Mouse (Mus musculus): ENCODE results near the gene Gm40193. TPM values are rescaled to one million over a fixed set of nuclear protein-coding genes. Genes with fewer than 3 reads are reported as not detected.
"Not testable (repeated sequence)": the region's sequence is repeated elsewhere in the genome, so short reads cannot be mapped to it uniquely, and the experiment has no call there.

Gm40193 gene
- not detected in 2 replicates for polyA plus RNA-seq (2012; rRNA removed)

- TF ChIP-seq POLR2A (IDR thresholded peaks at IDR 0.05; ENCODE audit: borderline replicate concordance, extremely low read depth, insufficient read depth, insufficient read length, poor library complexity, severe bottlenecking) (no peak), CTCF (IDR thresholded peaks at IDR 0.05; ENCODE audit: borderline replicate concordance, extremely low read depth, insufficient read depth, insufficient read length) (no peak)
- no peak for DNase-seq (ENCODE audit: low read depth)
Observed at GRCm38 (mm10) chr11:70532839-70533238, at the start of gene Gm40193. TSS of gene Gm40193 (minus strand) at chr11:70532939.

DNA sequence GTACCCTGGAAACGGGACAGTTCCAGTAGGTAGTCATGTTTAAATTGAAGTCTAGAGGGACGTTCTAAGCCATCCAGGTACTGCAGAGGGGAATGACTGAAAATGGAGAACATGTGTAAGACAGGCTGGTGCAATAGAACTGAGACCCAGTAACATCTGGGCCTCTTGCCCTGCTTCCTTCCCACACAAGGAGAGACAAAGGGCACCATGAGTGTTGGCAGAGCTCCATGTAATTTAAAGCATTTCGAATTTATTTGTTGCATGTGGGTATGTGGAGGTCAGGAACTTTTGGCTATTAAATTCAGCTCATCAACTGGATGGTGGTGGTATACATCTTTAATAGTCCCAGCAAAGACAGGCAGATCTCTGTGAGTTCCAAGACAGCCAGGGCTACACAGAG is 49.5 kb upstream of the Gm40193 start:
- TF ChIP-seq POLR2A (IDR thresholded peaks at IDR 0.05; ENCODE audit: borderline replicate concordance, extremely low read depth, insufficient read depth, insufficient read length, poor library complexity, severe bottlenecking) (no peak), CTCF (IDR thresholded peaks at IDR 0.05; ENCODE audit: borderline replicate concordance, extremely low read depth, insufficient read depth, insufficient read length) (no peak)
- no peak for DNase-seq (ENCODE audit: low read depth)

- TF ChIP-seq POLR2A (IDR thresholded peaks at IDR 0.05; ENCODE audit: borderline replicate concordance, extremely low read depth, insufficient read depth, insufficient read length, poor library complexity, severe bottlenecking) (no peak), CTCF (IDR thresholded peaks at IDR 0.05; ENCODE audit: borderline replicate concordance, extremely low read depth, insufficient read depth, insufficient read length) (no peak)
- DNase-seq (ENCODE audit: low read depth): no peak
Observed at GRCm38 (mm10) chr11:70580921-70581320, 48.2 kb upstream of the Gm40193 start.

DNA sequence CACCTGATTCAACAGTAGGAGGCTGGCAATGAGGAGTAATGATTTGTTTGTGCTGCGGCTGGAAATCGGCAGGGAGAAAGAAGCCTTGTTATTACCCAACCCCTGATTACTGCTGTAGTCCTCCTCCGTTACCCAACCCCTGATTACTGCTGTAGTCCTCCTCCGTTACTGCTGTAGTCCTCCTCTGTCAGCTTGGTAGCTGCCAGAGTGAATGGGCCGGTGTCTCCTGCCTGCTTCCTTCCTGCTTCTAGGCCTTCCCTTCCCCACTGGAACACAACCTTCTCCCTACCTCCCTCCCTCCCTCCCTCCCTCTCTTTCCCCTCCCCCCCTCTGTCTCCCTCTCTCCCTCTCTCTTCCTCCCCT is 47.6 kb upstream of the Gm40193 start:
- no peak for DNase-seq (ENCODE audit: low read depth)
- no peak for TF ChIP-seq CTCF (IDR thresholded peaks at IDR 0.05; ENCODE audit: borderline replicate concordance, extremely low read depth, insufficient read depth, insufficient read length)
- no peak for TF ChIP-seq POLR2A (IDR thresholded peaks at IDR 0.05; ENCODE audit: borderline replicate concordance, extremely low read depth, insufficient read depth, insufficient read length, poor library complexity, severe bottlenecking)

DNA sequence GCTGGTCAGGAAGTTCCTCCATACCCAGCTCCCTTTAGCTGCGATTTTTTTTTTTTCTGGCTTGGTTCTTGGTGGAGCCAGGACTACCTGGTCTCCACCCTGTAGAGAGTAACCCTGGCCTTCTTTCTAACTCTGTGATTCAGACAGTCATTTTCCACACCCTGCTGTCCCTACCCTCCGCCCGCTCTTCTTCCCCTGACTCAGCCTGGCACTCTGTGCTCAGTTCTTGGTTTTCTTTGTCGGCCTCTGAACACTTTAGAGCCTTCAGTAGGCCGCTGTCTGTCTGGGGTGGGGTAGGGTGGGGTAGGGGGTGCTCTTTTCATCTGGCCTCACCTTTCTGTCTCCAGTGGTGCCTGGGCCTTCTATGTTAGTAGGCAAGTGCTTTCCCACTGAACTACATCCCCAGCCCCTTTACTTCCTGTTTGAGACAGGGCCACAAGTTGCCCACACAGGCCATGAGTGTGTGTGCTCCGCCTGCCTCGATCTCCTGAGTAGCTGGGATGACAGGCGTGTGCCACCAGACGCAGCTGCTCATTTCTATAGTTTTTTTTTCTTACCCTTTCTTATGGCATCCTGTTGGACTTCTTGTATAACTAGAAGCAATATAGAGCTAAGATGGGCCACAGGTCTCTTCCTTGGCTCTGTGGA is 47.1 kb upstream of the Gm40193 start:
- no peak for DNase-seq (ENCODE audit: low read depth)
- no peak for TF ChIP-seq CTCF (IDR thresholded peaks at IDR 0.05; ENCODE audit: borderline replicate concordance, extremely low read depth, insufficient read depth, insufficient read length)
- no peak for TF ChIP-seq POLR2A (IDR thresholded peaks at IDR 0.05; ENCODE audit: borderline replicate concordance, extremely low read depth, insufficient read depth, insufficient read length, poor library complexity, severe bottlenecking)

GRCm38 (mm10) chr11:70578962-70579361 is 46.2 kb upstream of the Gm40193 start:
- no peak for TF ChIP-seq CTCF (IDR thresholded peaks at IDR 0.05; ENCODE audit: borderline replicate concordance, extremely low read depth, insufficient read depth, insufficient read length)
- no peak for TF ChIP-seq POLR2A (IDR thresholded peaks at IDR 0.05; ENCODE audit: borderline replicate concordance, extremely low read depth, insufficient read depth, insufficient read length, poor library complexity, severe bottlenecking)
- no peak for DNase-seq (ENCODE audit: low read depth)

GRCm38 (mm10) chr11:70577201-70577600 is 44.5 kb upstream of the Gm40193 start:
- DNase-seq (ENCODE audit: low read depth): no peak
- no peak for TF ChIP-seq CTCF (IDR thresholded peaks at IDR 0.05; ENCODE audit: borderline replicate concordance, extremely low read depth, insufficient read depth, insufficient read length)
- no peak for TF ChIP-seq POLR2A (IDR thresholded peaks at IDR 0.05; ENCODE audit: borderline replicate concordance, extremely low read depth, insufficient read depth, insufficient read length, poor library complexity, severe bottlenecking)

GRCm38 (mm10) chr11:70573872-70574271 is 41.1 kb upstream of the Gm40193 start:
- DNase-seq (ENCODE audit: low read depth): peak; percentile 67
- TF ChIP-seq POLR2A (IDR thresholded peaks at IDR 0.05; ENCODE audit: borderline replicate concordance, extremely low read depth, insufficient read depth, insufficient read length, poor library complexity, severe bottlenecking) (no peak), CTCF (IDR thresholded peaks at IDR 0.05; ENCODE audit: borderline replicate concordance, extremely low read depth, insufficient read depth, insufficient read length) (no peak)

DNA sequence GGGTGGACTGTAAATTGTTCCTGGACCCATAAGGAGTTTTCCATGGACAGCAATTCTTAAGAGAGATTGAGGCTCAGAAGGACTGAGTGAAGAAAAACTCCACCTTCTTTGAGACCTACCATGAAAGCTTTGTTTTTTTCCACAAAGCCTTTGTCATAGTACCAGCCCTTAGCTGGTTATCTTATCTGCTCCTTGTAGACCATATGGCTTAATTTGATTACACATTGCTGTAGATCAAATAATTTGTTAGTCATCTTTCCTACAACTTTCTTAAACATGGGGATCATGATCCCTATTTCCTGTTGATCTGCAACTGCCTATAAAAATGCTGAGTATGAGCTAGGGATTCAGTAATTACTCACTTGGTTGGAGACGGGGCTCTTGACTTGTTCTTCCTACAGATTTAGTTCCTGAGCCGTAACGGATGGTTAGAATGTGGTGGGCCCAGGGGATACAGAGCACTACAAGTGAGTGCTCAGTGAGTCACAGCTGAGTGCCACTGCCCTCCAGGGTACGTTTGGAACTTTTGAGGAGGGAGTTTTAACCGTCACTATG is 39.7 kb upstream of the Gm40193 start:
- TF ChIP-seq POLR2A (IDR thresholded peaks at IDR 0.05; ENCODE audit: borderline replicate concordance, extremely low read depth, insufficient read depth, insufficient read length, poor library complexity, severe bottlenecking) (no peak), CTCF (IDR thresholded peaks at IDR 0.05; ENCODE audit: borderline replicate concordance, extremely low read depth, insufficient read depth, insufficient read length) (no peak)

DNA sequence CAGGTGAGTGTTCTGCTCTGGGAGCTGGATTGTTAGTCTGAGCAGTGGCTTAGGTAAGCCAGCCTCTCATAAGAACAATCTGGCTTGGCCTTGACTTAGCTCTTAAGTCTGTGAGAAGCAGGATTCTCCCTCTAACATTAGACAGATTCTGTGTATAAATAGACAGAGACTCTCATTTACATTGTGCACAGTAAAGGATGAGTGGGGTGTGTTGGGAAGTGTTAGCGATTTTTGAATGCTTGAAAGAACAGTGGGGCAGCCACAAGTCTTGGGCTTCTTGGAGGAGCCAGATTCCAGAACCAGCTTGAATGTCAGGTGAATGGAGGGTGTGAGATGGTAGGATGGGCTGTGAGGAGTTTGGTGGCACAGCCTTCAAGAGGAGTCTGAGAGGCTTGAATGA is 38.9 kb upstream of the Gm40193 start:
- TF ChIP-seq POLR2A (IDR thresholded peaks at IDR 0.05; ENCODE audit: borderline replicate concordance, extremely low read depth, insufficient read depth, insufficient read length, poor library complexity, severe bottlenecking) (no peak), CTCF (IDR thresholded peaks at IDR 0.05; ENCODE audit: borderline replicate concordance, extremely low read depth, insufficient read depth, insufficient read length) (no peak)
- DNase-seq (ENCODE audit: low read depth): no peak

More for the DNA sequence above, 39.7 kb upstream of the Gm40193 start:
- no peak for DNase-seq (ENCODE audit: low read depth)

GRCm38 (mm10) chr11:70570614-70571013 is 37.9 kb upstream of the Gm40193 start:
- DNase-seq (ENCODE audit: low read depth): not testable (repeated sequence)

GRCm38 (mm10) chr11:70566586-70566985 is 33.8 kb upstream of the Gm40193 start:
- no peak for DNase-seq (ENCODE audit: low read depth)
- TF ChIP-seq POLR2A (IDR thresholded peaks at IDR 0.05; ENCODE audit: borderline replicate concordance, extremely low read depth, insufficient read depth, insufficient read length, poor library complexity, severe bottlenecking) (no peak), CTCF (IDR thresholded peaks at IDR 0.05; ENCODE audit: borderline replicate concordance, extremely low read depth, insufficient read depth, insufficient read length) (no peak)
